Mouse (Mus musculus) megakaryocyte, embryonic 14.5 days (primary cell): ENCODE results near the gene Ndufc2. TPM values are rescaled to one million over a fixed set of nuclear protein-coding genes. Genes with fewer than 3 reads are reported as not detected.

Source experiments
- H3K27me3 ChIP-seq: replicated peaks from 2 replicates; pipeline ENCODE3; 2012; ENCODE audit warnings: inconsistent platforms
- H3K36me3 ChIP-seq: replicated peaks from 2 replicates; pipeline ENCODE3; 2012; ENCODE audit warnings: low read length, inconsistent platforms, mixed read lengths
- H3K4me1 ChIP-seq: 2 replicates; pipeline ENCODE4 v1.6.1; 2012; ENCODE audit warnings: inconsistent platforms
- H3K4me3 ChIP-seq: replicated peaks from 2 replicates; pipeline ENCODE3; 2012; ENCODE audit warnings: moderate library complexity, mild to moderate bottlenecking, inconsistent platforms
- H3K9me3 ChIP-seq: 2 replicates; pipeline ENCODE4 v1.6.1; 2012; ENCODE audit warnings: inconsistent platforms
- FLI1 ChIP-seq: IDR thresholded peaks from 2 replicates; pipeline ENCODE4 v1.6.1; 2012; ENCODE audit warnings: low read length, inconsistent platforms, mixed read lengths
- GATA1 ChIP-seq: IDR thresholded peaks from 3 replicates; pipeline ENCODE4 v1.6.1; 2012; ENCODE audit warnings: mixed read lengths, low read length, inconsistent platforms, borderline replicate concordance
- polyA plus RNA-seq: library from polyadenylated mRNA; stranded (reverse); fragments of >175 nt; gene quantifications from 2 replicates; pipeline ENCODE4 v1.2.3, GENCODE M21; 2012; ENCODE audit warnings: low replicate concordance; ENCODE audit not compliant: insufficient read depth

Gene Ndufc2
- polyA plus RNA-seq, 1 experiment: 191 TPM

DNA sequence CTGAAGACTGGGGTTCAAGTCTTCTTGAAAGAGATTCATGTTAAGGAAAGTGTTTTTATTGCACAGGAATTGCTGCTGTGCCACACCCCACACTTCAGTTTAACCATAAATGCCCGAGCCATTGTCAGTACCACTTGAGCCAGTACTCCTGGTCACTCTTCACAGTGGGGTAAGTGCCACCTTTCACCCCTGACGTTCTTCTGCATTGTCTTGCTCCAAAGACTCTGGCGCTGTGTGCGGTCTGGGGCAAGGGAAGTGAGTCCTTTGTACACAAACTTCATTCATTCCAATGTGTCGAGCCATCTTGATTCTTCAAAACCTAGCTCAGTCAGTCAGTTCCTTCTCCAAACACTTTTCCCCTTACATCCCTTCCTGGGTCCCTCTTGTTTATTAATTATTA lies 39.6 kb upstream of the Ndufc2 start:
- Histone ChIP-seq H3K4me1 (peaks cover 41% of the 10 kb centered on the region), H3K36me3 (no peaks in the 10 kb centered on the region), H3K4me3 (no peak overlapping the region), H3K9me3 (no peaks in the 10 kb centered on the region), H3K27me3 (peaks cover 13% of the 10 kb centered on the region)
- TF ChIP-seq GATA1 (no peak), FLI1 (no peak)

- Histone ChIP-seq H3K27me3 (peaks cover 13% of the 10 kb centered on the region), H3K9me3 (no peaks in the 10 kb centered on the region), H3K4me1 (peaks cover 33% of the 10 kb centered on the region), H3K36me3 (no peaks in the 10 kb centered on the region), H3K4me3 (no peak overlapping the region)
- TF ChIP-seq FLI1 (no peak), GATA1 (no peak)
Measured at GRCm38 (mm10) chr7:97360955-97361354, 38.8 kb upstream of the Ndufc2 start.

DNA sequence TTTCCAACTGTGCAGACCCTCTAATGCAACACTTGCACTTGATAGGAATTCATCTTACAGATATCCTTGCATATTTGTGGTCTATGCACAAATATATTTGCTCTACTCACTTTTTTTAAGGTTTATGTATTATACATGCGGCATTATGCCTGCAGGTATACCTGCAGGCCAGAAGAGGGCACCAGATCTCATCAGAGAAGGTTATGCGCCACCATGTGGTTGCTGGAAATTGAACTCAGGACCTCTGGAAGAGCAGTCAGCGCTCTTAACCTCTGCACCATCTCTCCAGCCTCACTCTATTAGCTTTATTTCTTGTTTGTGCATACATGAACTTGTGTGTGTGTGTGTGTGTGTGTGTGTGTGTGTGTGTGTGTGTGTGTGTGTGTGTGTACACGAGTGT lies 38.3 kb upstream of the Ndufc2 start:
- H3K4me3 ChIP-seq: no peak overlapping the region
- peaks cover 28% of the 10 kb centered on the region for H3K4me1 ChIP-seq
- H3K9me3 ChIP-seq: no peaks in the 10 kb centered on the region
- peaks cover 13% of the 10 kb centered on the region for H3K27me3 ChIP-seq
- TF ChIP-seq GATA1 (no peak), FLI1 (no peak)
- no peaks in the 10 kb centered on the region for H3K36me3 ChIP-seq

DNA sequence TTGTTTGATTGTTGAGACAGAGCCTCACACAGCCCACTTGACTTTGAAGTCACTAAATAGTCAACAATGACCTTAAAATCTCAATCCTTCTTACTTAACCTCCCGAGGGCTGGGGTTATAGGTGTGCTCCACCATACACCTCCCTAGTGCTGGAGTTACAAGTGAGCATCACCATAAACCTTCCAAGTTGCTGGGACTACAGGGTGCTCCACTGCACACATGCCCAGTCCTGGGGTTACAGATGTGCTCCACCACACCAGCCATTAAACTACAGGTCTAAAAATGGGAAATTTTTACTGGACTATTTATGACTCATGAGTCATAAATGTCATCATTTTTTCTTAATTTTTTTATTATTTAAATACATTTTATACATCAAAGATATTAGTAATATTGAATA lies 33.9 kb upstream of the Ndufc2 start:
- Histone ChIP-seq H3K36me3 (no peaks in the 10 kb centered on the region), H3K4me1 (peaks cover 15% of the 10 kb centered on the region), H3K4me3 (no peak overlapping the region), H3K9me3 (no peaks in the 10 kb centered on the region), H3K27me3 (peaks cover 8% of the 10 kb centered on the region)
- TF ChIP-seq FLI1: no peak
- TF ChIP-seq GATA1: no peak

GRCm38 (mm10) chr7:97375101-97375500 lies 24.7 kb upstream of the Ndufc2 start:
- Histone ChIP-seq H3K27me3 (no peaks in the 10 kb centered on the region), H3K4me1 (peaks cover 21% of the 10 kb centered on the region), H3K4me3 (no peak overlapping the region), H3K36me3 (peaks cover 63% of the 10 kb centered on the region), H3K9me3 (no peaks in the 10 kb centered on the region)
- TF ChIP-seq FLI1: no peak
- no peak for TF ChIP-seq GATA1

GRCm38 (mm10) chr7:97375906-97376305 lies 23.9 kb upstream of the Ndufc2 start:
- H3K4me1 ChIP-seq: peaks cover 17% of the 10 kb centered on the region
- no peaks in the 10 kb centered on the region for H3K27me3 ChIP-seq
- H3K9me3 ChIP-seq: no peaks in the 10 kb centered on the region
- no peak for TF ChIP-seq FLI1
- no peak for TF ChIP-seq GATA1
- no peak overlapping the region for H3K4me3 ChIP-seq
- peaks cover 70% of the 10 kb centered on the region for H3K36me3 ChIP-seq

- peaks cover 6% of the 10 kb centered on the region for H3K4me1 ChIP-seq
- H3K9me3 ChIP-seq: no peaks in the 10 kb centered on the region
- no peak overlapping the region for H3K4me3 ChIP-seq
- H3K36me3 ChIP-seq: peaks cover 94% of the 10 kb centered on the region
- no peaks in the 10 kb centered on the region for H3K27me3 ChIP-seq
- TF ChIP-seq GATA1 (no peak), FLI1 (no peak)
Measured at GRCm38 (mm10) chr7:97379304-97379703, 20.5 kb upstream of the Ndufc2 start.

DNA sequence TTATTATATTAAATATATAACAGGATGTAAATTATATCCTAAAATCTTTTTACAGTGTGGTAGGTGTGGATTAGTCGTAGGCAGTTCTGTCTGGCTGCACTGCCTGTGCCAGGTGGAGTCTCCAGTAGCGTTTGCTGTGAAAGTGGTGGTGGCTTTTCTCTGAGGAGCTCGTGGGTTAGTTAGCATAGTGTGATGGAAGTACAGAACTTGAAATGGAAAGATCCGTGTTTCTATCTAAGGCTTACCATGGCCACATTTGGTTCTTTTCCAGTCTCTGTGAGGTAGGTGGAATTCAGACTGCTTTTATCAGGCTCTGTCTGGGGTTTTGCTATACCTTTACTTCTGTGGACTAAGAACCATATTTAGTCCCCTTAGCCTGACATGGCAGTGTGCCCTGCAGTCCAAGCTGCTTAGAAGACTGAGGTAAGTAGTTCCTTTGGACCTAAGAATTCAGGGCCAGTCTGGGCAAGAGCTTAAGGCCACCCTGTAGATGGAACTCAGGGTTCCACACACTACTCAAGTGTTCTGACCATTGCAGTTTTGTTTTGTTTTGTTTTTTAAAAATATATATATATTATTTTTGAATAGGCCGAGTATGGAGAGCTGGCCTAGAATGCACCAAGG lies 19.2 kb upstream of the Ndufc2 start:
- H3K27me3 ChIP-seq: no peaks in the 10 kb centered on the region
- peaks cover 10% of the 10 kb centered on the region for H3K4me1 ChIP-seq
- H3K4me3 ChIP-seq: no peak overlapping the region
- no peaks in the 10 kb centered on the region for H3K9me3 ChIP-seq
- no peak for TF ChIP-seq FLI1
- TF ChIP-seq GATA1: no peak
- peaks cover 94% of the 10 kb centered on the region for H3K36me3 ChIP-seq

- no peak for TF ChIP-seq GATA1
- no peak for TF ChIP-seq FLI1
- Histone ChIP-seq H3K4me3 (no peak overlapping the region), H3K9me3 (no peaks in the 10 kb centered on the region), H3K36me3 (peaks cover 95% of the 10 kb centered on the region), H3K27me3 (no peaks in the 10 kb centered on the region), H3K4me1 (peaks cover 23% of the 10 kb centered on the region)
Measured at GRCm38 (mm10) chr7:97382661-97383060, 17.1 kb upstream of the Ndufc2 start.

DNA sequence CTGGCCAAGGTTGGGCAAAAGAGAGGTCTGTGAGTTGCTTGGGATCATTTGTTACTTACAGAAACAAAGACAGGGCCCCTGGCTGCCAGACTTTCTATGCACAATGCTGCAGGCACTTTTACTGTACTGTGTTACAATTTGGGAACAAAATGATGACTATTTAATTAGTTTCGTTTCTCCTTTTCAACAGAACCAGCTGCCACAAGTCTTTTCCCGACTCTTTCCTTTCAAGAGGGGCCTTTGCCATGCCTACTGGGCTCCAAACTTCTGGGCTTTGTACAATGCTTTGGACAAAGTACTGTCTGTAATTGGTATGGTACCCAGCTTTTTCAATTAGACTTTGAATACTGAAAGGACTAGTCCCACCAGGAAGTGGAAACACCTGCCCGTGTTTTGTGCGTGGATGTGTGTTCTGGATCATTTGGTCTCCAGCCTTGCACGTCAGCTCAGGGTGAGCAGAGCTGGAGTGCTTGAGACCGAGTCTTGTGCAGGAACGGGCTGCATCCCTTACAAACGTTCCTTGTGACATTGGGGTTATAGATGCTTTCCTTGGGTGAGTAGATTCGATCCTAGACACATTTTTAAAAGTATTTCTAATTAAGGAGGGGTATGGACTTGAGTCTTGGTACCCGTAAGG lies 16.2 kb upstream of the Ndufc2 start:
- Histone ChIP-seq H3K4me1 (peaks cover 27% of the 10 kb centered on the region), H3K36me3 (peaks cover 95% of the 10 kb centered on the region), H3K4me3 (no peak overlapping the region), H3K9me3 (no peaks in the 10 kb centered on the region), H3K27me3 (peaks cover 2% of the 10 kb centered on the region)
- no peak for TF ChIP-seq GATA1
- no peak for TF ChIP-seq FLI1
